Mouse (Mus musculus) liver, embryonic 13.5 days (tissue): ENCODE results near the gene Lyrm7. TPM values are rescaled to one million over a fixed set of nuclear protein-coding genes. Genes with fewer than 3 reads are reported as not detected.

ENCODE experiments used
- polyA plus RNA-seq: library from polyadenylated mRNA; unstranded; fragments of >200 nt; fragmentation: Nextera tagmentation; extraction: Ambion mirVana; gene quantifications from 2 replicates; pipeline ENCODE4 v1.2.1, GENCODE M21; 2015

Lyrm7 gene
- polyA plus RNA-seq, 1 experiment from 2014 or later: 5.6 TPM

Other genes starting within 250 kb of the Lyrm7 start
- 19.2 and 22.3 TPM in 2 replicates for gene Cdc42se2, start 73.2 kb downstream of the Lyrm7 start, polyA plus RNA-seq
- 519 and 540 TPM in 2 replicates for gene Hint1, start 5.5 kb upstream of the Lyrm7 start, polyA plus RNA-seq
- gene Gpx3, start 41.5 kb upstream of the Lyrm7 start, polyA plus RNA-seq: 20.9 and 26.3 TPM in 2 replicates
- gene Tnip1, start 102.0 kb upstream of the Lyrm7 start, polyA plus RNA-seq: 5.1 and 5.8 TPM in 2 replicates
- 45.3 and 50.2 TPM in 2 replicates for gene Anxa6, start 172.5 kb upstream of the Lyrm7 start, polyA plus RNA-seq
- 0.96 and 1.1 TPM in 2 replicates for gene Ccdc69, start 217.2 kb upstream of the Lyrm7 start, polyA plus RNA-seq
- gene Gm2a, start 237.2 kb upstream of the Lyrm7 start, polyA plus RNA-seq: 9.6 and 10.6 TPM in 2 replicates